Mouse (Mus musculus) testis, adult 2 months (tissue): ENCODE data around the gene Hist1h4h. TPM values are rescaled to one million over a fixed set of nuclear protein-coding genes. Genes with fewer than 3 reads are reported as not detected.
"Not testable (repeated sequence)": the region's sequence is repeated elsewhere in the genome, so short reads cannot be mapped to it uniquely, and the experiment has no call there.

Experiments
- H3K27ac ChIP-seq: fragments of 200-500 bp; 2 replicates; pipeline ENCODE4 v1.5.1; 2012; ENCODE audit warnings: low read depth, low read length; ENCODE audit not compliant: control insufficient read depth, insufficient read depth
- H3K27me3 ChIP-seq: fragments of 200-500 bp; 2 replicates; pipeline ENCODE4 v1.6.1; 2012; ENCODE audit warnings: mild to moderate bottlenecking, low read length, moderate library complexity; ENCODE audit not compliant: control insufficient read depth, insufficient read depth
- H3K36me3 ChIP-seq: fragments of 200-500 bp; 2 replicates; pipeline ENCODE4 v1.6.1; 2012; ENCODE audit warnings: mild to moderate bottlenecking, low read length; ENCODE audit not compliant: control insufficient read depth, insufficient read depth
- H3K4me1 ChIP-seq: fragments of 200-500 bp; 2 replicates; pipeline ENCODE4 v1.6.1; 2012; ENCODE audit warnings: low read length; ENCODE audit not compliant: control insufficient read depth, insufficient read depth
- H3K4me3 ChIP-seq: fragments of 200-500 bp; 2 replicates; pipeline ENCODE4 v1.5.1; 2012; ENCODE audit warnings: low read depth, mild to moderate bottlenecking, low read length, moderate library complexity, mixed read lengths; ENCODE audit not compliant: control insufficient read depth
- CTCF ChIP-seq: fragments of 200-500 bp; IDR thresholded peaks from 2 replicates; pipeline ENCODE4 v1.5.1; 2012; ENCODE audit warnings: low read depth, mild to moderate bottlenecking, inconsistent platforms, low read length, moderate library complexity; ENCODE audit not compliant: control insufficient read depth, insufficient read depth, insufficient replicate concordance
- POLR2A ChIP-seq: fragments of 200-500 bp; IDR thresholded peaks from 2 replicates; pipeline ENCODE4 v1.6.1; 2012; ENCODE audit warnings: low read depth, mild to moderate bottlenecking, inconsistent platforms, low read length, moderate library complexity; ENCODE audit not compliant: control insufficient read depth
- polyA plus RNA-seq: library from polyadenylated mRNA; depleted of rRNA; stranded (reverse); fragments of >200 nt; gene quantifications from 2 replicates; pipeline ENCODE4 v1.2.3, GENCODE M21; 2012

Gene Hist1h4h
- polyA plus RNA-seq, 1 experiment, result 13.2 TPM

DNA sequence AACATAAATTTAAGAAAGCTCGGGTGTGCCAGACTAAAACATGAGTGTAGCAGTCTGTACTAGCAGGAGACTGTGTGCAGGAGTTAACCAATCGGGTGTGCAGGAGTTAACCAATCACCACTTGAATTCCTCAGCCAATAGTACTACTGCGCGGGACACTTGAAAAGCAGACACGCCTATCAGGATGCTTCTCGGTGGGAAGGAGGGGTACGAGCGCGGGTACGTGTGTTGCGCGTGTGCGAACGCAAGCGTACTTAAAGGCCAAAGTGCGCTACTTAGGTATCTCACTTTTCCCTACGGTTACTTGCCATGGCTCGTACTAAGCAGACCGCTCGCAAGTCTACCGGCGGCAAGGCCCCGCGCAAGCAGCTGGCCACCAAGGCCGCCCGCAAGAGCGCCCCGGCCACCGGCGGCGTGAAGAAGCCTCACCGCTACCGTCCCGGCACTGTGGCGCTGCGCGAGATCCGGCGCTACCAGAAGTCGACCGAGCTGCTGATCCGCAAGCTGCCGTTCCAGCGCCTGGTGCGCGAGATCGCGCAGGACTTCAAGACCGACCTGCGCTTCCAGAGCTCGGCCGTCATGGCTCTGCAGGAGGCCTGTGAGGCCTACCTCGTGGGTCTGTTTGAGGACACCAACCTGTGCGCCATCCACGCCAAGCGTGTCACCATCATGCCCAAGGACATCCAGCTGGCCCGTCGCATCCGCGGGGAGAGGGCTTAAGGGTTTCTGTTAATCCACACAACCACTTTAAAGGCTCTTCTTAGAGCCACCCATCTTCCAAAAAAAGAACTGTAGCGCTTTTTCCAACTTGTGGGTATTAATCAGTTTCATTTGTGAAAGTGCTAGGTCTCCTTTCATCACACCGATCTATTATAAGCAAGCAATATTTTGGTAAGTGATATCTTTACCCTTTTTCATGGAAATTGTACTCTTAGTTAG, 4.6 kb downstream of the Hist1h4h start, which contains the start of gene Hist1h3g:
Gene Hist1h3g (plus strand): TSS at position 286 of the 939 bp plus-strand sequence.
- TF ChIP-seq POLR2A, result peak; percentile 43; the same call in 1 of the 2 replicates
- not testable (repeated sequence) for H3K27me3 ChIP-seq, H3K36me3 ChIP-seq, H3K4me1 ChIP-seq, H3K27ac ChIP-seq
- H3K4me3 ChIP-seq, result peak within 1 kb of the TSS; percentile 38

GRCm38 (mm10) chr13:23536076-23536822, 5.4 kb downstream of the Hist1h4h start:
- Histone ChIP-seq H3K4me1 (peaks cover 7% of the 10 kb centered on the region), H3K27me3 (no peaks in the 10 kb centered on the region), H3K27ac (no peak overlapping the region), H3K4me3 (no peak overlapping the region), H3K36me3 (no peaks in the 10 kb centered on the region)
- no peak for TF ChIP-seq CTCF

- peaks cover 7% of the 10 kb centered on the region for H3K4me1 ChIP-seq
- H3K36me3 ChIP-seq, result no peaks in the 10 kb centered on the region
- H3K4me3 ChIP-seq, result no peak overlapping the region
- no peaks in the 10 kb centered on the region for H3K27me3 ChIP-seq
- no peak for TF ChIP-seq CTCF
- no peak for TF ChIP-seq POLR2A
- H3K27ac ChIP-seq, result no peak overlapping the region
Observed at GRCm38 (mm10) chr13:23537006-23537710, 6.3 kb downstream of the Hist1h4h start.

GRCm38 (mm10) chr13:23538249-23538648, 7.4 kb downstream of the Hist1h4h start:
- Histone ChIP-seq H3K4me3 (no peak overlapping the region), H3K27ac (no peak overlapping the region), H3K36me3 (no peaks in the 10 kb centered on the region), H3K27me3 (no peaks in the 10 kb centered on the region), H3K4me1 (peaks cover 7% of the 10 kb centered on the region)
- TF ChIP-seq POLR2A (no peak), CTCF (no peak)

- H3K4me3 ChIP-seq, H3K27ac ChIP-seq, H3K36me3 ChIP-seq, H3K4me1 ChIP-seq, H3K27me3 ChIP-seq: not testable (repeated sequence)
Observed at GRCm38 (mm10) chr13:23539821-23540220, 9.0 kb downstream of the Hist1h4h start.

DNA sequence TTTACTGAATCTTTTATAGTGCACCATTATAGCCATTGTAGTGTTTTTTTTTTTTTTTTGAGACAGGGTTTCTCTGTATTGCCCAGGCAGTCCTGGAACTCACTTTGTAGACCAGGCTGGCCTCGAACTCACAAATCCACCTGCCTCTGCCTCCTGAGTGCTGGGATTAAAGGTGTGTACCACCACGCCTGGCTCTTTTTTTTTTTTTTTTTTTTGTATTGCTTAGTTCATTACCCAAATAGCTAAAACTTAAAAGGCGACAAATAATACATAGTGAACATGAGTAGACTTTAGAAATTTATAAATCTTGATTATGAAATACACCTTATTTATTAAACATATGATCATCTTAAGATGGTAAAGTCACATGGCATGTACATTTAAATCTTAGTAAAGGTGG, 10.6 kb downstream of the Hist1h4h start:
- Histone ChIP-seq H3K4me3 (no peak overlapping the region), H3K27ac (no peak overlapping the region), H3K4me1 (peaks cover 3% of the 10 kb centered on the region), H3K36me3 (no peaks in the 10 kb centered on the region), H3K27me3 (no peaks in the 10 kb centered on the region)
- no peak for TF ChIP-seq POLR2A
- TF ChIP-seq CTCF, result no peak

GRCm38 (mm10) chr13:23542225-23542980, 11.6 kb downstream of the Hist1h4h start:
- not testable (repeated sequence) for H3K4me3 ChIP-seq, H3K36me3 ChIP-seq, H3K4me1 ChIP-seq, H3K27ac ChIP-seq, H3K27me3 ChIP-seq

- H3K4me1 ChIP-seq, H3K36me3 ChIP-seq, H3K27ac ChIP-seq, H3K27me3 ChIP-seq: not testable (repeated sequence)
- H3K4me3 ChIP-seq, result peak within 1 kb of the TSS; percentile 56
Observed at GRCm38 (mm10) chr13:23542999-23543607, 12.3 kb downstream of the Hist1h4h start, which contains the start of gene Hist1h2bh. Gene Hist1h2bh, minus strand, starts transcription at chr13:23543392.
